Mouse (Mus musculus) bone marrow macrophage, adult 2 months (primary cell): ENCODE results near the gene Miga1.

Experiments used
- CTCF ChIP-seq: IDR thresholded peaks from 2 replicates; pipeline ENCODE4 v1.5.1; 2012; ENCODE audit warnings: low read depth, mild to moderate bottlenecking, low read length, moderate library complexity
- POLR2A ChIP-seq: IDR thresholded peaks from 2 replicates; pipeline ENCODE4 v1.6.1; 2012; ENCODE audit warnings: mild to moderate bottlenecking, low read depth, low read length, borderline replicate concordance

GRCm38 (mm10) chr3:152272974-152273685 lies 67.1 kb downstream of the Miga1 start:
- TF ChIP-seq CTCF (no peak), POLR2A (no peak)
